Mouse (Mus musculus): ENCODE measurements around the gene Gm44973. TPM values are rescaled to one million over a fixed set of nuclear protein-coding genes. Genes with fewer than 3 reads are reported as not detected.

Gm44973 gene
- total RNA-seq, 2 experiments from 2014 or later: not detected

Other genes with a start within 250 kb of the Gm44973 start
- not detected for gene Fam71e2, start 244.2 kb upstream of the Gm44973 start, total RNA-seq (2021)
- gene Il11, start 232.6 kb upstream of the Gm44973 start, total RNA-seq (2021): under 1 TPM in 1 of 2 experiments, not detected in 1; 0.47 TPM
- not detected for gene Tmem190, start 232.6 kb upstream of the Gm44973 start, total RNA-seq (2021)
- 1 to 10 TPM; 1.4 to 2.0 TPM for gene Tmem238, start 225.8 kb upstream of the Gm44973 start, total RNA-seq (2021)
- gene Rpl28, start 222.6 kb upstream of the Gm44973 start, total RNA-seq (2021): 100 to 1,000 TPM; 454 to 487 TPM
- 100 to 1,000 TPM; 103 to 109 TPM for gene Ube2s, start 202.9 kb upstream of the Gm44973 start, total RNA-seq (2021)
- 100 to 1,000 TPM; 176 to 202 TPM for gene Shisa7, start 170.8 kb upstream of the Gm44973 start, total RNA-seq (2021)
- gene Isoc2b, start 145.2 kb upstream of the Gm44973 start, total RNA-seq (2021): 1 to 10 TPM; 4.0 to 7.8 TPM
- 10 to 100 TPM; 11.4 to 13.6 TPM for gene Isoc2a, start 138.3 kb upstream of the Gm44973 start, total RNA-seq (2021)
- under 1 TPM; 0.51 to 0.62 TPM for gene Gm36210, start 109.0 kb upstream of the Gm44973 start, total RNA-seq (2021)
- 10 to 100 TPM; 12.7 to 13.2 TPM for gene Zfp628, start 100.3 kb upstream of the Gm44973 start, total RNA-seq (2021)
- 100 to 1,000 TPM; 119 to 120 TPM for gene Nat14, start 93.5 kb upstream of the Gm44973 start, total RNA-seq (2021)
- 1 to 10 TPM; 2.9 to 3.8 TPM for gene Ssc5d, start 89.7 kb upstream of the Gm44973 start, total RNA-seq (2021)
- gene Sbk2, start 51.1 kb upstream of the Gm44973 start, total RNA-seq (2021): under 1 TPM; 0.27 to 0.30 TPM
- gene Sbk3, start 44.3 kb upstream of the Gm44973 start, total RNA-seq (2021): 1 to 10 TPM in 1 of 2 experiments, under 1 TPM in 1; 0.70 to 1.4 TPM
- 10 to 100 TPM; 31.6 to 35.9 TPM for gene Zfp579, start 19.3 kb upstream of the Gm44973 start, total RNA-seq (2021)
- gene Zfp524, start 1.1 kb upstream of the Gm44973 start, total RNA-seq (2021): 1 to 10 TPM; 6.5 to 8.1 TPM
- 10 to 100 TPM; 19.6 to 25.1 TPM for gene Fiz1, start 799 bp upstream of the Gm44973 start, total RNA-seq (2021)
- gene Zfp865, start 4.9 kb downstream of the Gm44973 start, total RNA-seq (2021): 10 to 100 TPM; 33.5 to 39.7 TPM
- 10 to 100 TPM; 56.9 to 61.9 TPM for gene Ccdc106, start 5.1 kb downstream of the Gm44973 start, total RNA-seq (2021)
- not detected for gene 4632433K11Rik, start 18.6 kb downstream of the Gm44973 start, total RNA-seq (2021)
- gene Zfp784, start 22.9 kb downstream of the Gm44973 start, total RNA-seq (2021): 1 to 10 TPM; 5.1 to 5.4 TPM
- gene Zfp580, start 36.0 kb downstream of the Gm44973 start, total RNA-seq (2021): 10 to 100 TPM; 34.5 to 35.2 TPM
- gene U2af2, start 46.6 kb downstream of the Gm44973 start, total RNA-seq (2021): 100 to 1,000 TPM; 183 to 184 TPM
- 100 to 1,000 TPM; 523 to 530 TPM for gene Epn1, start 64.7 kb downstream of the Gm44973 start, total RNA-seq (2021)
- gene Rfpl4, start 101.5 kb downstream of the Gm44973 start, total RNA-seq (2021): not detected
- gene Rasl2-9, start 110.5 kb downstream of the Gm44973 start, total RNA-seq (2021): not detected
- gene Vmn1r55, start 134.2 kb downstream of the Gm44973 start, total RNA-seq (2021): not detected
- not detected for gene Vmn1r56, start 181.3 kb downstream of the Gm44973 start, total RNA-seq (2021)
- not detected for gene Vmn1r57, start 203.0 kb downstream of the Gm44973 start, total RNA-seq (2021)